Mouse (Mus musculus) layer of hippocampus, adult 2 months (tissue): ENCODE measurements around the gene Rap2b. TPM values are rescaled to one million over a fixed set of nuclear protein-coding genes. Genes with fewer than 3 reads are reported as not detected.

Source experiments
- DNase-seq, 2 experiments: peaks; one replicate each; pipeline ENCODE4 v3.0.0; 2022; ENCODE audit warnings: low spot score in 2 of 2
- H3K27ac ChIP-seq: fragments of 200-600 bp; 2 replicates; pipeline ENCODE4 v1.8.1; 2022
- H3K4me3 ChIP-seq: fragments of 200-600 bp; 2 replicates; pipeline ENCODE4 v1.8.1; 2022; ENCODE audit warnings: mild to moderate bottlenecking
- CTCF ChIP-seq: fragments of 200-600 bp; conservative IDR thresholded peaks from 2 replicates; pipeline ENCODE4 v1.8.1; 2022; ENCODE audit warnings: antibody characterized with exemption, mild to moderate bottlenecking, moderate library complexity
- total RNA-seq, 2 experiments: library from RNA; stranded (reverse); gene quantifications; 2 replicates each; pipeline ENCODE4 v1.2.3; 2021

Gene Rap2b
- total RNA-seq, 2 experiments from 2014 or later: 42.4 to 47.8 TPM

DNA sequence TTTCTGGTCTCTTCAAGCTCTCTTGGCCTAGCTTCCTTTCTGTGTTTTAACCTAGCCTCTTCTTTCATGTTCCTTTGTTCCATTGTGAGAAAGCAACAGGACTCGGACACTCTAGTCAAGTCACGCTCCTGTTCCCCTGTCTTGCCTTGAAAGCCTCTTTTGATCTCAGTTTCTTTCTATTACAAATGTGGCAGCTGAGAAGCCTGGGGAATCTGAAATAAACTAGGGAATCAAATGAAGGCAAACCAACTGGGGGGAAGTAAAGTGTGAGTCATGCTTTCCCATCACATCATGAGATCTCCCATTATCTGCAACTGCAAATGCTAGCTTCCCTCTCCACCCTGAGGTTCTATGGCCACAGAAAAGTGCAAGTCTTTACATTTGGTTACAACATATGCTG, 35.3 kb downstream of the Rap2b start:
- no peak overlapping the region for H3K27ac ChIP-seq

DNA sequence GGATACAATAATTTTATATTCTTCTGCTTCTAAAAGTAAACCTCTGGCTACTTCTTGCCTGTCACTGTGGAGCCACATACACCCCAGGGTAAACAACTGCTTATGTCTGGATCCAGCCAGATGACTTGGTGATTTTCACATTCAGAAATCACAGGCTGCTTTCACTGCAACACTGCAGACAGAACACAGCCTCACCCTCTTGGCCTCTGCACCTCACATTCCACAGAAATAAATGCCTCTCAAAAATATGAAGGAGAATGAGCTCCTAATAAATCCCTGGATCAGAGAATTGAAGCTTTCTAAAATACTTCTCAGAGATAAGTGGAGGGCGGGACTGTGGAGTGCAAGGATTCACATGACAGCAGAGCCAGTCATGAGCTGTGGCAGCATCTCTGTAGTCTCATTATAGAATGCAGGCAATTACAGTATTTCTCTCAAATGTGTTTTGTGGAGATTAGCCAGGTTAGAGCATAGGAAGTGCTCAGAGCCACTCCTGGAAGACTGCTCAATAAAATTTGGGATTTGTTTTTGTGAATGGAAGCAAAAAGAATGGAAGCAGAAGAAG, 39.5 kb downstream of the Rap2b start:
- DNase-seq: no peak
- Histone ChIP-seq H3K27ac (no peak overlapping the region), H3K4me3 (no peak overlapping the region)
- no peak for TF ChIP-seq CTCF

More for the DNA sequence above, 35.3 kb downstream of the Rap2b start:
- H3K4me3 ChIP-seq: no peak overlapping the region
- no peak for TF ChIP-seq CTCF
- no peak for DNase-seq

DNA sequence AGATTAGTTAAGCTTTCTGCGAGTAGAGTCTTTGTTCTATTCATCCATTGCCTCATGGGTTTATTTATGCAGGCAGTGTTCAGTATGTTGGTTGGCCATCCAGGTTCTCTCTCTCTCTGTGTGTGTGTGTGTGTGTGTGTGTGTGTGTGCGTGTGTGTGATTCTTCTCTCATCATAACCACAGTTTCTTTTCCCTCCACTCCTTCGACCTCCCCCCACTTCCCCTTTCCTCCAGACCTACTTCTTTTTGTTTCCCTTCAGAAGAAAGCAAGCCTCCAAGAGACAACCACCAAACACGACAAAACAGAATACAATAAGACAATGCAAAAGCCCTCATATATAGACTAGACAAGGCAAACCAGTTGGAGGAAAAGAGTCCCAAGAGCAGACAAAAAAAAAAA, 45.5 kb downstream of the Rap2b start:
- TF ChIP-seq CTCF: no peak
- no peak overlapping the region for H3K4me3 ChIP-seq
- no peak overlapping the region for H3K27ac ChIP-seq
- no peak for DNase-seq

DNA sequence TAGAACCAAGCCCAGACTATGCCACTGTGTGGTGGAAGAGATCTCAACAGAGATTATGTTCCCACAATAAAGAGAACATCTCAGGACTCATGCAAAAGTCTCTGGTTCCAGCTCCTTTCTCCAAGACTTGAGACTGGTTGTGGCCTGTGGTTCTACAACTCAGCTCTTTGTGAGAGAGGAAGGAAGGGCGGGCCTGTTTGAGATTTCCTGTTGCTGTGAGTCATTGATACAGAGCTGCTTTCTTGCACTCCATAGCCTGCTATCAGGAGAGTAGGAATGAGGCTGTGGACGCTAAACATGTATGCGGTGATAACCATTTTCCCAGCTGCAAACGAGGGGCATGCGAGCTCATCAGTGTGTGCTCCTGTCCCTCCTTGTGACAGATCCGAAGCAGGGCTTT, 48.2 kb downstream of the Rap2b start:
- DNase-seq: no peak
- H3K4me3 ChIP-seq: no peak overlapping the region
- no peak overlapping the region for H3K27ac ChIP-seq
- no peak for TF ChIP-seq CTCF

DNA sequence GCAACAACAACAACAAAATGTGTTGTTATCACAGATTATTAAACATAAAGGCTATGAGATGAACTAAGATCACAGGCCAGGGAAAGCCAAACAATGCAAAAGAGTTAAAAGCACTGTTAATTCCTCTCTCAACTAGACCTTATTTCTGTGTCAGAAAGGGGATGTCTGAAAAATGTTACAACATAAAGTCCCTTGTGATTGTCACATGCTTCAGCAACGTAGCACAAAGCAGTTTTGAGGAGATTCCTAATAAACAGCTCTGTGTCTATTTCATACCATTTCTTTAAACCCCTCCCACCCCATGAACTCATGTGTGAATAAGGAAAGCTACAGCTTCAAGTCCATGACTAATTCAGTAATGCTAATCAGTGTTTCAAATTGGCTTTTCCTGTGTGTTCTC, 54.4 kb downstream of the Rap2b start:
- Histone ChIP-seq H3K4me3 (no peak overlapping the region), H3K27ac (no peak overlapping the region)
- TF ChIP-seq CTCF: no peak
- DNase-seq: no peak

Other genes starting within 250 kb of the Rap2b start
- gene B430305J03Rik, start 4.3 kb downstream of the Rap2b start, total RNA-seq: 1 to 10 TPM; 2.6 to 3.2 TPM